Mouse (Mus musculus) ES-E14 (cell line): Measurements from ENCODE around the gene Hus1b. TPM values are rescaled to one million over a fixed set of nuclear protein-coding genes. Genes with fewer than 3 reads are reported as not detected.
A peak's percentile ranks its signal among the peaks of the same experiment; 100 is the strongest.

Experiments used
- DNase-seq: peaks from one replicate; pipeline ENCODE4 v3.0.0-alpha.2; 2013; ENCODE audit warnings: low read depth, low spot score
- H3K27ac ChIP-seq: 2 replicates; pipeline ENCODE4 v1.5.1; 2012; ENCODE audit warnings: low read depth, mild to moderate bottlenecking, low read length, moderate library complexity, mixed read lengths; ENCODE audit not compliant: poor library complexity, insufficient read depth, severe bottlenecking
- H3K36me3 ChIP-seq: 2 replicates; pipeline ENCODE4 v1.6.1; 2012; ENCODE audit warnings: mild to moderate bottlenecking, low read length, moderate library complexity, mixed read lengths; ENCODE audit not compliant: control insufficient read depth, poor library complexity, insufficient read depth, severe bottlenecking
- H3K4me1 ChIP-seq, 2 experiments: fragments of 150-350 bp in 1 of 2; sonication (generic) in 1 of 2; 2 replicates each; pipeline ENCODE4 v1.6.1; 2012; ENCODE audit warnings: low read length in 2 of 2, mild to moderate bottlenecking in 1 of 2, mixed read lengths in 1 of 2; ENCODE audit not compliant: control insufficient read depth in 2 of 2, insufficient read depth in 2 of 2, poor library complexity in 1 of 2
- H3K4me3 ChIP-seq, 2 experiments: fragments of 150-350 bp in 1 of 2; sonication (generic) in 1 of 2; 2 replicates each; pipeline ENCODE4 v1.5.1; 2012; ENCODE audit warnings: low read length in 2 of 2, low read depth in 1 of 2, mild to moderate bottlenecking in 1 of 2, mixed read lengths in 1 of 2; ENCODE audit not compliant: insufficient read depth in 1 of 2, poor library complexity in 1 of 2, severe bottlenecking in 1 of 2
- H3K9ac ChIP-seq: 2 replicates; pipeline ENCODE4 v1.6.1; 2012; ENCODE audit warnings: low read depth, mild to moderate bottlenecking, low read length, mixed read lengths; ENCODE audit not compliant: poor library complexity, insufficient read depth, severe bottlenecking
- H3K9me3 ChIP-seq: fragments of 150-350 bp; sonication (generic); 2 replicates; pipeline ENCODE4 v1.6.1; 2012; ENCODE audit warnings: low read depth, mild to moderate bottlenecking, low read length; ENCODE audit not compliant: control insufficient read depth, insufficient read depth
- CHD2 ChIP-seq: IDR thresholded peaks from 2 replicates; pipeline ENCODE4 v1.6.1; 2014; ENCODE audit warnings: mild to moderate bottlenecking, low read depth, low read length, inconsistent platforms
- HCFC1 ChIP-seq: IDR thresholded peaks from 2 replicates; pipeline ENCODE4 v1.6.1; 2012; ENCODE audit warnings: low read length, inconsistent platforms, borderline replicate concordance; ENCODE audit not compliant: insufficient read depth
- MAFK ChIP-seq: IDR thresholded peaks from 2 replicates; pipeline ENCODE4 v1.6.1; 2014; ENCODE audit warnings: mild to moderate bottlenecking, low read depth, low read length, inconsistent platforms; ENCODE audit not compliant: insufficient read depth
- ZC3H11A ChIP-seq: IDR thresholded peaks from 2 replicates; pipeline ENCODE4 v1.6.1; 2012; ENCODE audit warnings: low read depth, mild to moderate bottlenecking, inconsistent platforms, low read length, borderline replicate concordance
- ZNF384 ChIP-seq: IDR thresholded peaks from 2 replicates; pipeline ENCODE4 v1.6.1; 2012; ENCODE audit warnings: low read depth, low read length, inconsistent platforms
- in situ Hi-C, 2 experiments: fragments of 600-800 bp; cut with MboI; formaldehyde crosslinking; loops; one replicate each; pipeline ENCODE4 v1.15.1; 2025; ENCODE audit warnings: low sequenced_read_pairs in 2 of 2, inconsistent platforms in 1 of 2; ENCODE audit not compliant: unreplicated experiment in 2 of 2
- total RNA-seq: library from RNA; depleted of rRNA; stranded (reverse); fragments of 300-350 nt; gene quantifications from 2 replicates; pipeline ENCODE4 v1.2.3, GENCODE M21; 2012; rRNA removed

The Hus1b gene
- 4.5 and 4.8 TPM in 2 replicates for total RNA-seq

DNA sequence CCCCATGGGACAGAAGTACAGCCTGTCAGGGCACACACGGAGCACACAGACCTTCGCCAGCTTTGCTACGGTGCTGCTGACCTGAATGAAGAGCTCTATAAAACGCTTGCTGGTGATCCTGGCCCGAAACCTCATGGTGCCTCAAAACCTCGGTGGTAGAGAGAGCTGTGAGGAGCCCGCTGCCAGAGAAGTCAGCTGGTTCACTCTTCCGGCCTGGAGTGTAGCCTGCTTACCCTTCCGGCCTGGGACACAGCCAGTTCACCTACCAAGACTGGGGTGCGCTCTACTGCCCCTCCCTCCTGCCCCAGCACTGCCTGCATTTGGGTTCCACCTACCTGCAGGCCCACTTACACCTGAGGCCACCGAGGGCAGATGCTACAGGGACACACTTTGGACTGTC, at the start of gene Hus1b:
Hus1b (minus strand) TSS at position 220 of the 400 bp plus-strand sequence.
- Histone ChIP-seq H3K4me1 (0 out of 4 replicates have a peak, but pooled peaks cover 0 to 2% of the 10 kb centered on the region in 2 experiments), H3K4me3 (peak within 1 kb of the TSS; percentile 68 to 74), H3K9me3 (no peaks in the 10 kb centered on the region), H3K36me3 (0 out of 2 replicates have a peak, but pooled peaks cover 2% of the 10 kb centered on the region), H3K9ac (peak within 1 kb of the TSS; percentile 70; the same call in 1 of the 2 replicates), H3K27ac (no peak within 1 kb of the TSS)
- in situ Hi-C loops: no loop called here
- no peak for DNase-seq
- TF ChIP-seq MAFK (no peak), CHD2 (no peak), HCFC1 (peak; percentile 77; the same call in 1 of the 2 replicates)

DNA sequence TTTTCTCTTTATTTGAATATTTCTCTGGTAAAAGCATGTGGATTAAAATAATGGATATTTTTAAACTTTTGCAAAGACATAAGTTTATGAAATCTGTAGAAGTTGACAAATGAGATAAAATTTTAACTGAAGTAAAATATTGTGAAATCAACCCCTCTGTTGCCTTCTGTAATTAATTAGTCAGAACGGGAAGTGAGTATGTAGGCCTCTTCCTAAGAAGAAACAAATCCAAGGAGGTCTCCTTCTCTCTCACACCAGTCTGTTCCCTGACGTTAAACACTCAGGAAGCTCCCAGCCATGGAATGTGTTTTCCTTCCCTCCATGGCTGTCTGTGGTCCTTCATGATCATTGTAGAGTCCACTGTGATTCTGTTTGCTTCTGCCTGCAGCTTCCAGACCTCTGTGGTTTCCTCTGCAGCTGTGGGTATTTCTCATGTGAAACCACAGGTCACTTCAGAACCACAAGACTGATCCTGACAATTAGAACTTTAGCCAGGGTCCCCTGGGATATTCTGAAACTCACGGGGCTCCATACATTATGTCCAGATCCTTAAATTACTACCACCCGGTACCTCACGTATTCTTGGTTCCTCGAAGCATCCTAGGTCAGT, 46.8 kb upstream of the Hus1b start:
- no peaks in the 10 kb centered on the region for H3K36me3 ChIP-seq
- no peak overlapping the region for H3K27ac ChIP-seq
- H3K9ac ChIP-seq: no peak overlapping the region
- H3K9me3 ChIP-seq: no peaks in the 10 kb centered on the region
- no peak for TF ChIP-seq ZC3H11A
- no peak for TF ChIP-seq ZNF384
- TF ChIP-seq HCFC1: no peak
- no peak for TF ChIP-seq CHD2
- no peak for TF ChIP-seq MAFK
- H3K4me1 ChIP-seq: no peaks in the 10 kb centered on the region
- in situ Hi-C loops: no loop called here
- DNase-seq: no peak
- no peak overlapping the region for H3K4me3 ChIP-seq

DNA sequence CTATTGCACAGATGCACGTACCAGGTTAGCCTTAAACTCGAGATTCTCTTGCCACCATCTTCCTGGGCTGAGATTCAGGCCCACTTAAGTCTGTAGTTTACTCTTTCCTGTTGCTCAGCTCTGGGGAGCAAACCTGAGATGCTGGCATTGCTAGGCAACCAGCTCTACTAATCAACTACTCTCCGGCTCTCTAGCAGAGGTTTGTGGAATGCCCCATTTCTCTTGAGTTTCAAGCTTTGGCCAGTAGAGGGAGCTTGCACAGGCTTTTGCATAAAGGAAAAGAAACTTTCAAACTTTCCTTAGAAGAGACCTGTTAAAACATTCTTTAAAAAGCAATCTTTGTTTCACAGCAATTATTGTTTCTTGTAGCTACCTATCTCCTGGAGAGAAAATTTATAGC, 46.3 kb upstream of the Hus1b start:
- Histone ChIP-seq H3K4me3 (no peak overlapping the region), H3K36me3 (no peaks in the 10 kb centered on the region), H3K27ac (no peak overlapping the region), H3K9me3 (no peaks in the 10 kb centered on the region), H3K4me1 (no peaks in the 10 kb centered on the region), H3K9ac (no peak overlapping the region)
- TF ChIP-seq ZNF384 (no peak), MAFK (no peak), ZC3H11A (no peak), HCFC1 (no peak), CHD2 (no peak)
- in situ Hi-C loops: no loop called here
- DNase-seq: peak; percentile 47

DNA sequence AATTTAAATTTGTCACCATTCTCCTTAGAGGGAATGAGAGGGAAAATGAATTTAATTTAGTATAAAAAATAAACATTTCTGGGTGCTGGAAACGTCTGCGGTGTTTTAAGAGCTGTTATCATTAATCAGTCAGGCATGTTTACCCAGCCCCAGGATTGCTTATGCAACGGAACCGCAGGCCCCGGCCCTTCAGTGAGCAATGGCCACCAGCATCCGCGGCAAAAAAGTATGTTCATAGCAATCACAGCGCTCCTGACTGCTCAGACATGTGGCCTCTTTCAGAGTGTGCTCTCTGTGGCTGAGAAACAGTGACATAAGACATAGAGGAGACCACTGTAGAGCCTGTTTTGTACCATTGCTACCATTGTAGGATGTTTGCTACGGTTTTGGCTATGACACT, 42.7 kb upstream of the Hus1b start:
- Histone ChIP-seq H3K27ac (no peak overlapping the region), H3K9ac (no peak overlapping the region), H3K36me3 (no peaks in the 10 kb centered on the region), H3K9me3 (no peaks in the 10 kb centered on the region), H3K4me3 (no peak overlapping the region), H3K4me1 (no peaks in the 10 kb centered on the region)
- TF ChIP-seq HCFC1: no peak
- no peak for TF ChIP-seq MAFK
- TF ChIP-seq CHD2: no peak
- in situ Hi-C loops: no loop called here
- DNase-seq: no peak

DNA sequence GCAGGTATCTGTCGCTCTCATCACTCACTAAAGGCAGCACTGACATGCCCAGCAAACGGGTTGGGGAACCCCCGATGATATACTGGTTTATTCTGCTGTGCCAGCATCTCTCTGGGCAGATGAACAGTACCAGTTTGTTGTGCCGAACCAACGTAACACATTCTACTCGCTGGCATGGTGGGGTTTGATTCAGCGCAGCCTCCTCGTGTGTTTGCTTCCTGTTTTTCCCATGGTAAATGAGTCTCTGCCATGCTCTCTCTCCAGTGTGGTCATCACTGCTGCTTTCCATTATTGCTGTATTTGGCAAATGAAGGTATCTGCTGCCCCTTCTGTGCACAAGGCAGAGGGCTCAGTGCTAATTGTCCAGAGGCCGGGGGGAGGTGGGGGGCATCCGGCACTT, 42.2 kb upstream of the Hus1b start:
- in situ Hi-C loops: no loop called here
- DNase-seq: no peak
- Histone ChIP-seq H3K36me3 (no peaks in the 10 kb centered on the region), H3K4me3 (no peak overlapping the region), H3K27ac (no peak overlapping the region), H3K4me1 (no peaks in the 10 kb centered on the region), H3K9ac (no peak overlapping the region), H3K9me3 (no peaks in the 10 kb centered on the region)
- no peak for TF ChIP-seq ZC3H11A
- TF ChIP-seq MAFK: no peak
- no peak for TF ChIP-seq ZNF384
- no peak for TF ChIP-seq CHD2
- TF ChIP-seq HCFC1: no peak
